Mouse (Mus musculus): ENCODE results near the gene Olfr1371. TPM values are rescaled to one million over a fixed set of nuclear protein-coding genes. Genes with fewer than 3 reads are reported as not detected.
"Not testable (repeated sequence)": the region's sequence is repeated elsewhere in the genome, so short reads cannot be mapped to it uniquely, and the experiment has no call there.

Olfr1371 gene
- polyA plus RNA-seq, 2 experiments from 2014 or later = not detected

- ATAC-seq = peak; percentile 93
Measured at GRCm38 (mm10) chr11:52223968-52224682, 10.3 kb upstream of the Olfr1371 start.

GRCm38 (mm10) chr11:52222891-52223290, 9.1 kb upstream of the Olfr1371 start:
- peak; percentile 48 for ATAC-seq

GRCm38 (mm10) chr11:52221921-52222320, 8.1 kb upstream of the Olfr1371 start:
- ATAC-seq = not testable (repeated sequence)

GRCm38 (mm10) chr11:52220282-52220681, 6.5 kb upstream of the Olfr1371 start:
- ATAC-seq = no peak

- ATAC-seq = not testable (repeated sequence)
Measured at GRCm38 (mm10) chr11:52196496-52197023, 17.2 kb downstream of the Olfr1371 start.

GRCm38 (mm10) chr11:52180651-52181050, 33.1 kb downstream of the Olfr1371 start:
- ATAC-seq = peak; percentile 39

- ATAC-seq = not testable (repeated sequence)
Measured at GRCm38 (mm10) chr11:52179897-52180296, 33.9 kb downstream of the Olfr1371 start.

- no peak for ATAC-seq
Measured at GRCm38 (mm10) chr11:52168461-52168860, 45.3 kb downstream of the Olfr1371 start.

- ATAC-seq = not testable (repeated sequence)
Measured at GRCm38 (mm10) chr11:52167901-52168302, 45.9 kb downstream of the Olfr1371 start.

GRCm38 (mm10) chr11:52167126-52167525, 46.7 kb downstream of the Olfr1371 start:
- ATAC-seq = no peak

- no peak for ATAC-seq
Measured at GRCm38 (mm10) chr11:52163926-52164325, 49.9 kb downstream of the Olfr1371 start.

Other genes with a start within 250 kb of the Olfr1371 start
- gene Cdkn2aipnl, start 246.3 kb downstream of the Olfr1371 start, polyA plus RNA-seq (2017; shearing (Covaris generic)) = 100 to 1,000 TPM in 1 of 2 experiments, 10 to 100 TPM in 1; 92.5 to 116 TPM
- gene Ube2b, start 213.2 kb downstream of the Olfr1371 start, polyA plus RNA-seq (2017; shearing (Covaris generic)) = 100 to 1,000 TPM; 197 to 249 TPM
- 1 to 10 TPM; 2.7 to 5.3 TPM for gene Cdkl3, start 209.8 kb downstream of the Olfr1371 start, polyA plus RNA-seq (2017; shearing (Covaris generic))
- 10 to 100 TPM in 1 of 2 experiments, 1 to 10 TPM in 1; 9.5 to 14.3 TPM for gene Ppp2ca, start 115.3 kb downstream of the Olfr1371 start, polyA plus RNA-seq (2017; shearing (Covaris generic))
- not detected for gene Olfr1373, start 68.5 kb downstream of the Olfr1371 start, polyA plus RNA-seq (2017; shearing (Covaris generic))
- 100 to 1,000 TPM; 212 to 326 TPM for gene Skp1a, start 18.0 kb upstream of the Olfr1371 start, polyA plus RNA-seq (2017; shearing (Covaris generic))
- gene Tcf7, start 69.0 kb upstream of the Olfr1371 start, polyA plus RNA-seq (2017; shearing (Covaris generic)) = 100 to 1,000 TPM; 246 to 283 TPM
- gene Vdac1, start 146.9 kb upstream of the Olfr1371 start, polyA plus RNA-seq (2017; shearing (Covaris generic)) = 100 to 1,000 TPM in 1 of 2 experiments, 10 to 100 TPM in 1; 67.5 to 104 TPM
- 10 to 100 TPM; 43.7 to 50.8 TPM for gene 9530068E07Rik, start 182.4 kb upstream of the Olfr1371 start, polyA plus RNA-seq (2017; shearing (Covaris generic))

Data from CD4-positive, CD25-positive, alpha-beta regulatory T cell, adult 4 months (primary cell).